Mouse (Mus musculus): ENCODE measurements at regions not wholly inside any gene's neighbourhood (a gene's known extent, or its start where the extent isn't known, plus 50 kb on each side); places are given as distances from the start of the nearest gene placed in this dataset.

- Histone ChIP-seq H3K36me3 (ENCODE audit: control insufficient read depth, insufficient read depth, low read length) (no peaks in the 10 kb centered on the region), H3K9me3 (ENCODE audit: control insufficient read depth, low read depth, low read length) (no peaks in the 10 kb centered on the region), H3K27me3 (ENCODE audit: control insufficient read depth, insufficient read depth, low read length) (no peaks in the 10 kb centered on the region), H3K9ac (replicated peaks; ENCODE audit: low read depth, low read length) (no peak overlapping the region), H3K4me3 (ENCODE audit: low read depth, low read length) (no peak overlapping the region), H3K4me1 (ENCODE audit: control insufficient read depth, insufficient read depth, low read length) (no peaks in the 10 kb centered on the region), H3K27ac (ENCODE audit: low read length) (no peak overlapping the region), H3K4me2 (replicated peaks; ENCODE audit: low read depth, low read length) (no peak overlapping the region)
- no peak for ATAC-seq (ENCODE audit: insufficient number of reproducible peaks, insufficient read depth, low FRiP score, low read depth)
- WGBS = 57% methylated on average over 1 of the region's 1 CpGs
Measured at GRCm38 (mm10) chr15:3669411-3669810, 86.1 kb upstream of the Ghr start.

- H3K36me3 ChIP-seq (ENCODE audit: control insufficient read depth, insufficient read depth, low read length) = no peaks in the 10 kb centered on the region
- no peaks in the 10 kb centered on the region for H3K9me3 ChIP-seq (ENCODE audit: control insufficient read depth, low read depth, low read length)
- H3K4me2 ChIP-seq (replicated peaks; ENCODE audit: low read depth, low read length) = no peak overlapping the region
- H3K4me3 ChIP-seq (ENCODE audit: low read depth, low read length) = no peak overlapping the region
- 96% methylated on average over 2 of the region's 2 CpGs for WGBS
- H3K27ac ChIP-seq (ENCODE audit: low read length) = no peak overlapping the region
- H3K4me1 ChIP-seq (ENCODE audit: control insufficient read depth, insufficient read depth, low read length) = no peaks in the 10 kb centered on the region
- no peak overlapping the region for H3K9ac ChIP-seq (replicated peaks; ENCODE audit: low read depth, low read length)
- no peak for ATAC-seq (ENCODE audit: insufficient number of reproducible peaks, insufficient read depth, low FRiP score, low read depth)
- H3K27me3 ChIP-seq (ENCODE audit: control insufficient read depth, insufficient read depth, low read length) = no peaks in the 10 kb centered on the region
Measured at GRCm38 (mm10) chr15:3668863-3669262, 85.6 kb upstream of the Ghr start.

- H3K4me1 ChIP-seq (ENCODE audit: control insufficient read depth, insufficient read depth, low read length) = no peaks in the 10 kb centered on the region
- H3K9ac ChIP-seq (replicated peaks; ENCODE audit: low read depth, low read length) = no peak overlapping the region
- no peaks in the 10 kb centered on the region for H3K36me3 ChIP-seq (ENCODE audit: control insufficient read depth, insufficient read depth, low read length)
- H3K27ac ChIP-seq (ENCODE audit: low read length) = no peak overlapping the region
- 56% methylated on average over 1 of the region's 1 CpGs for WGBS
- no peaks in the 10 kb centered on the region for H3K27me3 ChIP-seq (ENCODE audit: control insufficient read depth, insufficient read depth, low read length)
- H3K9me3 ChIP-seq (ENCODE audit: control insufficient read depth, low read depth, low read length) = no peaks in the 10 kb centered on the region
- H3K4me3 ChIP-seq (ENCODE audit: low read depth, low read length) = no peak overlapping the region
- no peak overlapping the region for H3K4me2 ChIP-seq (replicated peaks; ENCODE audit: low read depth, low read length)
- no peak for ATAC-seq (ENCODE audit: insufficient number of reproducible peaks, insufficient read depth, low FRiP score, low read depth)
Measured at GRCm38 (mm10) chr15:3648741-3649140, 65.4 kb upstream of the Ghr start.

- no peak overlapping the region for H3K27ac ChIP-seq (ENCODE audit: low read length)
- H3K4me3 ChIP-seq (ENCODE audit: low read depth, low read length) = no peak overlapping the region
- no peaks in the 10 kb centered on the region for H3K9me3 ChIP-seq (ENCODE audit: control insufficient read depth, low read depth, low read length)
- no peak for ATAC-seq (ENCODE audit: insufficient number of reproducible peaks, insufficient read depth, low FRiP score, low read depth)
- H3K27me3 ChIP-seq (ENCODE audit: control insufficient read depth, insufficient read depth, low read length) = no peaks in the 10 kb centered on the region
- 55% methylated on average over 5 of the region's 5 CpGs for WGBS
- no peaks in the 10 kb centered on the region for H3K4me1 ChIP-seq (ENCODE audit: control insufficient read depth, insufficient read depth, low read length)
- H3K4me2 ChIP-seq (replicated peaks; ENCODE audit: low read depth, low read length) = no peak overlapping the region
- H3K9ac ChIP-seq (replicated peaks; ENCODE audit: low read depth, low read length) = no peak overlapping the region
- H3K36me3 ChIP-seq (ENCODE audit: control insufficient read depth, insufficient read depth, low read length) = no peaks in the 10 kb centered on the region
Measured at GRCm38 (mm10) chr15:3640091-3640490, 56.8 kb upstream of the Ghr start.
